Mouse (Mus musculus) stomach, embryonic 14.5 days (tissue): ENCODE measurements around the gene Mlec. TPM values are rescaled to one million over a fixed set of nuclear protein-coding genes. Genes with fewer than 3 reads are reported as not detected.
A peak's percentile ranks its signal among the peaks of the same experiment; 100 is the strongest.

Experiments
- ATAC-seq: fragments of 200-750 bp; cut with Nextera tagmentation; 2 replicates; pipeline ENCODE4 v1.8.0; 2017; ENCODE audit warnings: low read depth, moderate TSS enrichment; ENCODE audit not compliant: insufficient number of reproducible peaks, insufficient read depth, low FRiP score
- H3K27ac ChIP-seq: fragments of 300-500 bp; sonication (generic); 2 replicates; pipeline ENCODE4 v1.5.1; 2014; ENCODE audit warnings: mild to moderate bottlenecking, low read length, moderate library complexity, mixed read lengths
- H3K27me3 ChIP-seq: fragments of 300-500 bp; sonication (generic); 2 replicates; pipeline ENCODE4 v1.6.1; 2014; ENCODE audit warnings: low read length, control low read depth, mixed read lengths; ENCODE audit not compliant: control insufficient read depth, insufficient read depth
- H3K36me3 ChIP-seq: fragments of 300-500 bp; sonication (generic); 2 replicates; pipeline ENCODE4 v1.6.1; 2014; ENCODE audit warnings: mild to moderate bottlenecking, control low read depth, low read length, moderate library complexity, mixed read lengths; ENCODE audit not compliant: control insufficient read depth, insufficient read depth
- H3K4me1 ChIP-seq: fragments of 300-500 bp; sonication (generic); 2 replicates; pipeline ENCODE4 v1.6.1; 2014; ENCODE audit warnings: low read length, control low read depth, mixed read lengths; ENCODE audit not compliant: control insufficient read depth, insufficient read depth
- H3K4me2 ChIP-seq: fragments of 300-500 bp; sonication (generic); replicated peaks from 2 replicates; pipeline ENCODE4 v1.6.1; 2014; ENCODE audit warnings: low read depth, low read length, control low read depth
- H3K4me3 ChIP-seq: fragments of 300-500 bp; sonication (generic); 2 replicates; pipeline ENCODE4 v1.5.1; 2014; ENCODE audit warnings: low read depth, low read length, control low read depth
- H3K9ac ChIP-seq: fragments of 300-500 bp; sonication (generic); replicated peaks from 2 replicates; pipeline ENCODE4 v1.6.1; 2014; ENCODE audit warnings: low read depth, mild to moderate bottlenecking, control low read depth, low read length, moderate library complexity, mixed read lengths
- H3K9me3 ChIP-seq: fragments of 300-500 bp; sonication (generic); 2 replicates; pipeline ENCODE4 v1.6.1; 2016; ENCODE audit warnings: low read depth, low read length, control low read depth; ENCODE audit not compliant: control insufficient read depth
- WGBS: fragments of 180-500 bp; shearing (Covaris S2); extraction: QIAGEN DNeasy Blood & Tissue Kit; methylation state at CpG from one replicate; pipeline ENCODE4 v1.1.7; 2014; 5-methylcytosine and 5-hydroxymethylcytosine counted together
- polyA plus RNA-seq: library from polyadenylated mRNA; unstranded; fragments of >200 nt; fragmentation: Nextera tagmentation; extraction: Ambion mirVana; gene quantifications from 2 replicates; pipeline ENCODE4 v1.2.1, GENCODE M21; 2014

Gene Mlec
- polyA plus RNA-seq, 1 experiment from 2014 or later, result 52.6 TPM

DNA sequence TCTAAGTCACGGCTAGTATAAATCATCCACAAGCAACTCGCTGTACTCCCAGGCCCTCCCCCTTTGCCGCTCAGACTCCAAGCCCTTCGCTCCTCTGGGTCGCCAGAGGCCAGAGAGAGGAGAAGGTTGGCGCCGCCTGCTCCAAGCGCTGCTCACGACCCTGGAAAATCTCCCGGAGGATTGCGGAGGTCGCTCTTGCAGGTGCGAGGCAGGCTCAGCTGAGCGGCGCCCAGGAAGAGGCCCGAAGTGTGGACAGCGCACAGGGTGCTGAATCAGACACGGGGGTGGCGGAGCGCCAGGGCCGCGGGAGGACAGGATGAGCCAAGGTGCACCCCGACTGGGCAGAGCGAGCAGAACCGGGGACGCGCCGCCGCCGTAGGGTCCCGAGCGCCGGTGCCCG lies 35.2 kb upstream of the Mlec start:
- no peaks in the 10 kb centered on the region for H3K36me3 ChIP-seq
- peak overlapping the region; percentile 59 for H3K4me3 ChIP-seq
- peaks cover 19% of the 10 kb centered on the region; the same call in 1 of the 2 replicates for H3K4me1 ChIP-seq
- peak; percentile 19; the same call in 1 of the 2 replicates for ATAC-seq
- H3K4me2 ChIP-seq, result peak overlapping the region; percentile 100
- no peaks in the 10 kb centered on the region for H3K9me3 ChIP-seq
- peaks cover 26% of the 10 kb centered on the region for H3K27me3 ChIP-seq
- 0 out of 2 replicates have a peak overlapping the region, but pooled peaks have one; percentile 36 for H3K9ac ChIP-seq
- WGBS, result under 1% methylated on average over 34 of the region's 34 CpGs
- H3K27ac ChIP-seq, result no peak overlapping the region

DNA sequence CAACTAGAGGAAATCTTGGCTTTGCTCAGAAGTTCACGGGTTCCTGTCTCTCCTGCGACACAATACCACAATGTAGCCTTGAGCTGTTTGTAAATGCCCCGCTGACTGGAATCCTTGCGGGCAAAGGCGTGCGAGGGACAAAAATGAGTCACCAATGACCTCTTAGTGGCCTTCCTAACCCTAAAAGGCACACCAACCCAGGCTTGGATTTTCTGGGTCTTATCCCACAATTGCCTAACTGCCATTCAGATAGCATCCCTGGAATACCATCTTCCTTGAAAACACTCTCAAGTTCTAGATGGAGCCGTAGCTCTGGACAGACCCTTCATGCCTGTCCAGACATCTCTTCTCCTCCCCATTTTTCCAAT lies 34.8 kb upstream of the Mlec start:
- WGBS, result 15% methylated on average over 7 of the region's 7 CpGs
- Histone ChIP-seq H3K27me3 (peaks cover 26% of the 10 kb centered on the region), H3K4me1 (peaks cover 19% of the 10 kb centered on the region; the same call in 1 of the 2 replicates), H3K36me3 (no peaks in the 10 kb centered on the region), H3K4me3 (peak overlapping the region; percentile 59), H3K4me2 (peak overlapping the region; percentile 100), H3K9me3 (no peaks in the 10 kb centered on the region), H3K27ac (no peak overlapping the region), H3K9ac (no peak overlapping the region)
- ATAC-seq, result no peak

DNA sequence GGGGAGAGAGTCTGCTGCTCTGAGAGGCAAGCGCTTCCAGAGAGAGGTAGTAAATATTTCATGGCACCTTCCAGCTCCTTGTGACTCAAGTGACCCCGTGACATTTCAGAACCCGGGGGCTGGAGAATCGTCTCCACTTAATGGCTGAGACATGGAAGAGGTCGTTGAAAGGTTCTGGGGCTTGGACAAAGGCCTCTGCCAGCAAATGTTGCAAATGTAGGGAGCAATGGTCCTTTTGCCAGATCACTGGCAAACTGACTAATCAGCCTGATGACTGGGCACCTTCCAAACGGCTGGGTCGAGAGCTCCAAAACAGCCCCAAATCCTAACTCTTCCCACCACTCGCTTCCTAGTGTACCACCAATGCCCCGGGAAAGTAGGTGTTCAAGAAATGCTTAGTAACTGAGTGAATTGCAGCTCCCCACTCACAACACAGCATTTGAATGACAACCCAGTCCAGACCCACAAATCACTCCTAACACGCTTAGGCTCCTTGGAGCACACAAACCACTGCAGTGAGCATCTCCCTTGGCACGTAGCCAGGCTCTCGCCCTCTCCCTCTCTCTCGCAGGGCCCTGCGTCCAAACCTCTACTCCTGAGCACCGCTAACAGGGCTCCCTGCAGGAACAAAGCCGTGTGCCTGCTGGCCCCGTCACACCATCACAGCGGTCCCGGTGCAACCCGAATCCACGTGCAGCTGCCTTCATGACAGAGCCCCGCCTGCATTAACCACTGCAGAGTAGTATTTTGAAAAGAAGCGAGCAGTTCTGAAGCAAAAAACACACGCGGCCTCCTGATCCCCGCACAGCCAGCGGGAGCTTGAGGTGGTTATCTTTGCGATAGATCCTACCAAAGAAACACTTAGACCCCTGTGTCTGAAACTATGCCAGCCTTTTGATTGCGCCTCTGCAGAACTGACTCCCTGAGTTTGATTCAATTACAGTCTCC lies 34.2 kb upstream of the Mlec start:
- no peaks in the 10 kb centered on the region for H3K9me3 ChIP-seq
- peaks cover 26% of the 10 kb centered on the region for H3K27me3 ChIP-seq
- H3K4me3 ChIP-seq, result no peak overlapping the region
- H3K4me2 ChIP-seq, result peak overlapping the region; percentile 100; the same call in 1 of the 2 replicates
- WGBS, result 12% methylated on average over 29 of the region's 29 CpGs
- H3K4me1 ChIP-seq, result peaks cover 22% of the 10 kb centered on the region; the same call in 1 of the 2 replicates
- H3K36me3 ChIP-seq, result no peaks in the 10 kb centered on the region
- H3K9ac ChIP-seq, result no peak overlapping the region
- ATAC-seq, result no peak
- H3K27ac ChIP-seq, result no peak overlapping the region

DNA sequence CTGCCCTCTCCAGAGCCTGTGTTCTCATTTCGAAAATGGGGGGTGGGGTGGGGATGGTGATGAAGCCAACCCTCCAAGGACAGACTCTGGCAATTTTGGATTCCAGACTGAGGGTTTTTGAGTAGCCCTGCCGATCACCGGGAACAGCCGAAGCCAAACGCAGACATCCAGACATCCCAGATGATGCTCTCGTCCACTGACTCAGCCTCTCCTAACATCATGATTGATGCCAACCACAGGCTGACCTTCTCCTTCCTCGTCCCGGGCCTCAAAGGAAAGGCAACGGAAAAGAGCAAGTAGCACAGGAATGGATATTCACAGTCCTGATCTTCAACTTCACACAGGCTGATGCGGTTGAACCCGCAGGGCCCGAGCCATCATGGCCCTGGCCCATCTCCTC lies 32.1 kb upstream of the Mlec start:
- Histone ChIP-seq H3K9me3 (no peaks in the 10 kb centered on the region), H3K4me3 (no peak overlapping the region), H3K27ac (no peak overlapping the region), H3K4me1 (peaks cover 27% of the 10 kb centered on the region), H3K9ac (no peak overlapping the region), H3K27me3 (peaks cover 26% of the 10 kb centered on the region), H3K36me3 (no peaks in the 10 kb centered on the region), H3K4me2 (no peak overlapping the region)
- ATAC-seq, result no peak
- 62% methylated on average over 12 of the region's 12 CpGs for WGBS

DNA sequence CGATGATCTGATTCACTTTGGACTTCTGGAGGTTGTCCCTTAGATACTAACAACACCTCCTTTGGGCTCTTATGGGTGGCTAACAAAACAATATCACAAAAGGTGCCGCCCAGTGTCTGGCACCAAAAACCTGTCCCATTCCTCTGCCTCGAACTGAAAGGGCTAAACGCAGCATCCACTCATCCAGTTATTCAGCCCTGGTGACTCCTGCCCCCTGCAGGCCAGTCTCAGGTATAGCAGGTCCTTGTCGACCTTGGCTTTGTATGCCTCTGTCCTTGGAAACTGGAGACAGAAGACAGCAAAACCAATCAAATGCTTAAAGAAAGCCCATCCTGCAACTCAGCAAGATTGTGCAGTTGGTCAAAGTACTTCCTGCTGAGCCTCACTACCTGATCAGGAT lies 30.8 kb upstream of the Mlec start:
- no peak overlapping the region for H3K27ac ChIP-seq
- no peak overlapping the region for H3K4me3 ChIP-seq
- H3K36me3 ChIP-seq, result no peaks in the 10 kb centered on the region
- ATAC-seq, result no peak
- H3K27me3 ChIP-seq, result peaks cover 23% of the 10 kb centered on the region
- WGBS, result 51% methylated on average over 5 of the region's 5 CpGs
- H3K9me3 ChIP-seq, result no peaks in the 10 kb centered on the region
- no peak overlapping the region for H3K4me2 ChIP-seq
- peaks cover 25% of the 10 kb centered on the region for H3K4me1 ChIP-seq
- H3K9ac ChIP-seq, result no peak overlapping the region

DNA sequence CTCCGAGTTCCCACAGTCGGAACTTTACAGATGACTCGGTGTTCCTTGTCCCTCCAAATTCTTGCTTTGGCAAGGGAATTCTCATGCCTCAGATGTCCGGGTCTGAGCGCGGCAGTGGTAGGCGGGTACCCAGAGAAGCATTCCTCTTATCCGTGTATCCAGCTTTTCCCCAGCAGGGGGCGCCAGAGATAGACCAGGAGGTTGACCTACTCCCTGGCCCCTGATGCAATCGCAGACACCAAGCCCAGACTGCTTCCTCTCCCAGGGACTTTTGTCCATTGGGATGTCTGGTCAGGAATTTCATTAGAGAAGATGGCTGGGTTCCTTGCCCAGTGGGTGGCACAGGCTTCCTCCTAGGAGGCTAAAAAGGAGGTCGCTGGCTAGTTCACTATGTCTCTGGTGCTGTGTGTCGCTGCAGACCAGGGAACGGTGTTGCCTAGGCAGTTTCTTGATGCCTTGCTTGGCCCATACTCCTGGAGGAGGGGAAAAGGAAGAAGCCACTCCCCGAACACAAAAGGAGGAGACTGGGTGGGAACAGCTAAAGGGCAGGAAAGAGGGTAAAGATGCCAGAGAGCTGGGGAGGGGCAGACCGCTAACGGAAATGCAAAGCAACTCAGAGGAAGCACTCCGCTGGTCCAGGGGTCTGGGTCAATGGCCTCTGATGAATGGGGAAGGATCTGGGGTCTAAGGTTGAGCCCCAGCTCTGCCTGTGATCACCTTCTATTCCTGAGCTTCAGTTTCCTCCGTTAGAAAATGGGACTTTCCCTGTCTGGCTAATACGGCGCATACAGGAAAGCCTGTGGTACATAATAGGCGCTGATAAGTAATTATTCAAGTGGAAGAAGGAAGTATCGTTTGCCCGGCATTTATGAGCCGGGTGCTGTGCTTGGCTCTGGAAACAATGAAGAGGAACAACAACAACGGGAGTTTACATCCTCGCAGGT lies 29.5 kb upstream of the Mlec start:
- no peak overlapping the region for H3K4me3 ChIP-seq

DNA sequence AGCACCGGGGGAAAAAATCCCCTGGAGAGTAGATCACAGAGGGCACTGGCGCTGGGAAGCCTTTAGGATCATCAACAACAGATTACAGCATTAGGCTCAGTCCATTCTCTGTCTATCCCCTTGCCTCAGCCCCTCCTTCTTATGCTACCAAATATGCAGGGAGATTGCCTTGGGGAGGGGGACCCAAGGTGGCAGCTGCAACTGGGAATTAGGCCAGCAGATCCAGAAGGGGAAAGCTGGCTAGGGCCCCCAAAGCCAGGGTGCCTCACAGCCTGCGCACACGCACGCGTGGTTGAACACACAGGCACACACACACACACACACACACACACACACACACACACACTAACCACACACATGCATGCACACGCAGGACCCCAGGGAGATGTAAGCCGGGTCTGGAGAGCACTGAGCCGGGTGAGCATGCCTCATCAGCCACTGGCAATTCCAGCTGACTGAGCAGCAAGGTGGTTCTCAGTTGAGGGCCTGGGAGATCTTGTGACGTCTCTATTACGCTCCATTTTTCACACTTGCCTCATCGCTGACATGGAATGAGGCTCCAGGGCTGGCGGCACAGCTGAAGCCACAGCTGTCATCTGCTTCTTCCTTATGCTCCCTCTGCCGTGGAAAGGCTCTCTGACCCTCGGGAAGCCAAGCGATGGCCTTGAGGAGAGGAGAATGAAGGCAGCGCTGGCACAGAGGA lies 28.5 kb upstream of the Mlec start:
- WGBS, result 43% methylated on average over 17 of the region's 17 CpGs
- ATAC-seq, result no peak
- Histone ChIP-seq H3K9me3 (no peaks in the 10 kb centered on the region), H3K36me3 (no peaks in the 10 kb centered on the region), H3K27ac (no peak overlapping the region), H3K4me2 (0 out of 2 replicates have a peak overlapping the region, but pooled peaks have one; percentile 3), H3K4me3 (no peak overlapping the region), H3K27me3 (peaks cover 5% of the 10 kb centered on the region; the same call in 1 of the 2 replicates), H3K9ac (no peak overlapping the region), H3K4me1 (peaks cover 14% of the 10 kb centered on the region)

More for the DNA sequence above, 29.5 kb upstream of the Mlec start:
- H3K9ac ChIP-seq, result no peak overlapping the region
- 0 out of 2 replicates have a peak overlapping the region, but pooled peaks have one; percentile 3 for H3K4me2 ChIP-seq
- no peaks in the 10 kb centered on the region for H3K36me3 ChIP-seq
- 22% methylated on average over 26 of the region's 26 CpGs for WGBS
- H3K27ac ChIP-seq, result no peak overlapping the region
- H3K9me3 ChIP-seq, result no peaks in the 10 kb centered on the region
- peaks cover 17% of the 10 kb centered on the region for H3K4me1 ChIP-seq
- peak; percentile 69; the same call in 1 of the 2 replicates for ATAC-seq
- H3K27me3 ChIP-seq, result peaks cover 15% of the 10 kb centered on the region
